Mouse (Mus musculus): ENCODE results near the gene Ddx25. TPM values are rescaled to one million over a fixed set of nuclear protein-coding genes. Genes with fewer than 3 reads are reported as not detected.

The Ddx25 gene
- 0.03 TPM in 1 of 2 replicates, not detected in the other for polyA plus RNA-seq (2012; rRNA removed)

DNA sequence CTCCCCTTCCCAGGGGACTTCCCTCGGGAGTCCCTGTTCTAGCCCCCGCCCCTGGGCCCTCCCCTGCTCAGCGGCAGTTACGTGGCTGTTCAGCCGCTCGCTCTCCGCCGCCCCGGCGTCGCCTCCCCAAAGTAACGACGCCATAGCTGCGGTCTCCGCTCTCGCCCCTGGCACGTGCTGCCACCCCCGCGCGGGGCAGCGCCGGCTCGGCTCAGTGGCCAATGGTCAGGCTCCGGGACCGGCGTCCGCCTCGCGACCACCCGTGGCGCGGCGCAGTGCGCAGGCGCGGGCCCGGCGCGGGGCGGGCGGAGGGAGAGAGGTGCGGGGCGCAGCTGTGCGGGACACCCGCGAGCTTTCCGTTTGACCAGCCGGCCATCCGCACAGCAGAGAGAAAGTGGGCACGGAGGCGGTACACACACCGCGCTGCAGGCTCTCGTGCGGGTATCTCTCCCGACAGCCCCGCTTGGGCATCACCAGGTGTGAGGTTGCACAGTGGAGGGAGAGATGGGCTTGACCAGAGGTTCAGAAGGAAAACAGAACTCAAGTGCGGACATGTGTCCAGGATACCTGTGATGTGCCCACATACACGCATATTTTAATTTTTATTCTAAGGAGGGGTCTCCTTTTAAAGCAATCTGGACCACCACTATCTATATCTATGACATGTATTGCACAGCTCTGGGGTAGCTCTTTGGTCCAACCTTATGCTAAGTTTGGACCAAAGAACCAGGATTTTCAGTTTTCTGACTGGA lies at the start of gene Ddx25, which contains the start of gene Pus3:
Gene Ddx25 (minus strand): TSS at position 272 of the 752 bp plus-strand sequence.
Gene Pus3 (plus strand): TSS at position 339 of the 752 bp plus-strand sequence.

DNA sequence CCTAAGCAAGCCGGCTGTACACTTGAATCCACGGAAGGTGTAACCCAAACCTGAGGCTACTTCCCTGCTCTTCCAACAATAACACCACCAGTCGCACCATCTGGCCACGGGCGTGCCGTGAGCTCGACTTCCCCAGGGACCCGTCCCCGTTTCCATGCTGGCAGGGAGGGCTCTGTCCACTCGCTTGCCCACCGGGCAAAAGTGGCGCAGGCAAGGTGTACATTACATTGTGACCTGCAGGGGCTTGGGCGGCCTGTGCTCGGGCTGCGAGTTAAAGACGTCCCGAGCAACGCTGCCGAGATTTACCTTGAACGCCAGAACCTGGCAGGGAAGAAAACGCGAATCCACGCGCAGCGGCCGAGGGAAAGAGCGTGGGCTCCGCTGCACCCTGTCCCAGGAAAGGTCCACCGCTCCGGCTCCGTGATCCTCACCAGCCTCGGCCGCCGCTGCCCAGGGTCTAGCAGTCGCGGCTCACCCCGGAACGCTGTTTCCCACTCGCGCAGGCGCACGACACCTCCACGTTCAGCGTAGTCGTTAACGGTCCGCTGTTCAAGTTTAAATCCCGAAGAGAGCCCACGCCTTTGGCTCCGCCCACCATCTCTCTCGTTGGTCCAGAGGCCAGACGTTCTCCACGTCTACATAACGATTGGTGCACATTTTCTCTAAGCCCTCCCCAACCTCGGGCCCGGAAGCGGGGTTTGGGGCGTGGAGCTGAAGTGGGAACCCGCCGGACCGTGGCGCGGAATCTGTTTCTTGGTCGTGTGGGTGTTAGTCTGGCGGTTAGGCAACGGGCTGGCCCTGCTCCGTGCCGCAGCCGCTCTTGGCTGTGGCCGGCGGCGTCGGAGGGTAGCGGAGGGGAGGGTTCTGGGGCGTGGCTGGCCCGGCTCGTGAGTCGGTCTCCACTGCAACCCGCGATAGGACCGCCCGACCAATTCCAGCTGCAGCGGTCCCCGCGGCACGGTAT lies 11.5 kb upstream of the Ddx25 start, which contains the start of the genes Pate2 and Hyls1:
Gene Pate2 (plus strand): TSS at position 714 of the 964 bp plus-strand sequence.
Gene Hyls1 (minus strand): TSS at position 828 of the 964 bp plus-strand sequence.

DNA sequence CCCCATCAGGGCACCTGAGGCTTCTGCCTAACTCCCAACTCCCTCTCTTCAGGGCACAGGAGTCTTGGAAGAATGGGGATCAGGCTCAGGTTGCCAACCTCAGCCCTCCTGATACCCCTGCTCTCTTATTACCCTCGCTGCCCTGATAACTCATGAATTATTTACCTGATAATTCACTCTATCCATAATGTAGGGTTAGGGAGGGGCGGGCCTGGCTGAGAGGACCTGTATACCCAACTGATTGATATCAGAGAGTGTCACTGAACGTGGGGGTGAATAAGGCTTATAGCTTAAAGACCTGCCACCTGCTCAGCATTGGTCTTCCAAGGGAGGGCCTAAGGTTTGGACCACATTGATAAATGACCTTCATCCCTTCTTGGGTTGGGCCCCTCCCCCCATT lies 40.2 kb downstream of the Ddx25 start, which contains the start of gene Gm1113:
Gene Gm1113 (minus strand): TSS at position 101 of the 400 bp plus-strand sequence.

Other genes with a start within 250 kb of the Ddx25 start
- gene Cdon, start 137.4 kb downstream of the Ddx25 start, polyA plus RNA-seq (2012; rRNA removed) = 5.5 and 5.8 TPM in 2 replicates
- not detected in 2 replicates for gene Gm1113, start 40.3 kb downstream of the Ddx25 start, polyA plus RNA-seq (2012; rRNA removed)
- 0.51 and 0.98 TPM in 2 replicates for gene Pus3, start 67 bp upstream of the Ddx25 start, polyA plus RNA-seq (2012; rRNA removed)
- 0.08 TPM in 1 of 2 replicates, not detected in the other for gene Pate2, start 11.8 kb upstream of the Ddx25 start, polyA plus RNA-seq (2012; rRNA removed)
- 0.84 and 1.2 TPM in 2 replicates for gene Hyls1, start 11.9 kb upstream of the Ddx25 start, polyA plus RNA-seq (2012; rRNA removed)
- not detected in 2 replicates for gene Pate4, start 53.4 kb upstream of the Ddx25 start, polyA plus RNA-seq (2012; rRNA removed)
- gene Pate3, start 89.7 kb upstream of the Ddx25 start, polyA plus RNA-seq (2012; rRNA removed) = not detected in 2 replicates
- gene Pate1, start 128.9 kb upstream of the Ddx25 start, polyA plus RNA-seq (2012; rRNA removed) = not detected in 2 replicates
- not detected in 2 replicates for gene Gm17677, start 182.5 kb upstream of the Ddx25 start, polyA plus RNA-seq (2012; rRNA removed)
- not detected in 2 replicates for gene Gm17727, start 219.6 kb upstream of the Ddx25 start, polyA plus RNA-seq (2012; rRNA removed)
- not detected in 2 replicates for gene Gm27235, start 231.6 kb upstream of the Ddx25 start, polyA plus RNA-seq (2012; rRNA removed)
- not detected in 2 replicates for gene D730048I06Rik, start 231.6 kb upstream of the Ddx25 start, polyA plus RNA-seq (2012; rRNA removed)